Mouse (Mus musculus): ENCODE results near the gene Tpt1. TPM values are rescaled to one million over a fixed set of nuclear protein-coding genes. Genes with fewer than 3 reads are reported as not detected.
"Not testable (repeated sequence)": the region's sequence is repeated elsewhere in the genome, so short reads cannot be mapped to it uniquely, and the experiment has no call there.

Gene Tpt1
- polyA plus RNA-seq, 1 experiment from 2014 or later, result 1,264 TPM

DNA sequence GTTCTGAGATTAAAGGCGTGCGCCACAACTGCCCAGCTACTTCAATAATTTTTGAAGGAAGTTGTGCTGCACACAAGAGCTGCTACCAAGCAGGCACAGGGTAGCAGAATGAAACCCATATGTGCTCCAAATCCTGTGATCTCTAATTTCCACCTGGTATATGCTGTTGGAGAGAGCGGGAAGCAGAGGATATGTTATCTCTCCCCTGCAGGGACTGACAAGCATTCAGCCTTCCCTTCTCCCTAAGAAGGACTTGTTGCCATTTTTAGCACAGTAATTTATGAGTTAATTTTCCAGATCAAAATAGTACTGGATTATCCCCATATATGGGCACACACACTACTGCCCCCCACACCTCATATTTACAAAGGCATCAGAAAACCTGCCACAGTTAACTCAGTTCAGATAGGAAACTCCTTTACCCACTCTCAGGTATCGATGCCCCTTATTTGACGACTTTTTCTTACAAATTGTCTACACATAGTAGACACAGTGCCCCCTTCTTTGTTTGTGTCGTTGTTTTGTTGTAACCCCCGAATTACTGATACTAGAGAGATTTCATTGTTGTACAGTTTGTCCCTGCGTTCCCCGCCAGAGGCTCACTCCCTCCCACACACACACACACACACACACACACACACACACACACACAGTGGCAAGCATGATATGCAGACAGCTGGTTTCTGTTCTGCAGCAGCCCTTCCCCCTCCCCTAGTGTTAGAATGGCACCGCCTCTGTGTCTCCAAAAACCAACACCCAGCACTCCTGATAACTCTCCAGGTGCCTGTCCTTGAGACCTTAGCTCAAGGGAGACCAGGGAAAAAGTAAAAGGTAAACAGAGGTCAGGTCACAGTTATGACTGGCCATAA is 7.6 kb upstream of the Tpt1 start:
- H3K4me1 ChIP-seq (ENCODE audit: insufficient read depth, low read depth, low read length), result peaks cover 8% of the 10 kb centered on the region; the same call in 1 of the 2 replicates
- H3K36me3 ChIP-seq (ENCODE audit: insufficient read depth, low read length), result no peaks in the 10 kb centered on the region
- no peak; the same call in 1 of the 2 replicates for TF ChIP-seq CTCF (IDR thresholded peaks at IDR 0.05)
- TF ChIP-seq EP300 (IDR thresholded peaks at IDR 0.05), result peak; percentile 66; the same call in 1 of the 2 replicates
- ATAC-seq (peak; percentile 13; the same call in 1 of the 2 replicates), DNase-seq (ENCODE audit: low spot score) (peak; percentile 79)
- no peak overlapping the region for H3K9ac ChIP-seq (replicated peaks; ENCODE audit: low read depth)
- H3K4me2 ChIP-seq (replicated peaks; ENCODE audit: low read depth, low read length), result no peak overlapping the region
- H3K9me3 ChIP-seq (ENCODE audit: low read length), result no peaks in the 10 kb centered on the region
- H3K27ac ChIP-seq (ENCODE audit: low read length), result no peak overlapping the region
- H3K4me3 ChIP-seq (ENCODE audit: low read depth, low read length), result no peak overlapping the region
- H3K27me3 ChIP-seq (replicated peaks; ENCODE audit: insufficient read depth, low read length), result no peaks in the 10 kb centered on the region
- 47% methylated on average over 10 of the region's 10 CpGs for WGBS

DNA sequence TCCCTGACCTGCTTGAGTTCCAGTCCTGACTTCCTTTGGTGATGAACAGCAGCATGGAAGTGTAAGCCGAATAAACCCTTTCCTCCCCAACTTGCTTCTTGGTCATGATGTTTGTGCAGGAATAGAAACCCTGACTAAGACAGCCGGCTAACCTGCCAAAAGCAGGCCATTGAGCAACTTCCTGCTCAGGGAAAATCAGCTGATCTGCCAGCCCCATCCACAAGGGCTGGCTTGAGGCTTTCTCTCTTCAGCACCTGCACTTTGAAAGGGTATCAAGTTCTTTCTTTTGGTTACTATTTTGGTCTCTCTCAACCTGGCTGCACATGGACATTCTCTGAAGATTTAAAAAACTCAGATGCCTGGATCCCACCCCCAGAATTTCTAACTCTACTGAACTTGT is 3.1 kb upstream of the Tpt1 start:
- H3K27ac ChIP-seq (ENCODE audit: low read length); DNase-seq (ENCODE audit: low spot score); H3K36me3 ChIP-seq (ENCODE audit: insufficient read depth, low read length); ATAC-seq; H3K9ac ChIP-seq (replicated peaks; ENCODE audit: low read depth); H3K9me3 ChIP-seq (ENCODE audit: low read length); H3K4me2 ChIP-seq (replicated peaks; ENCODE audit: low read depth, low read length); H3K4me3 ChIP-seq (ENCODE audit: low read depth, low read length); H3K27me3 ChIP-seq (replicated peaks; ENCODE audit: insufficient read depth, low read length); H3K4me1 ChIP-seq (ENCODE audit: insufficient read depth, low read depth, low read length): not testable (repeated sequence)
- WGBS, result 4% methylated on average over 1 of the region's 2 CpGs

DNA sequence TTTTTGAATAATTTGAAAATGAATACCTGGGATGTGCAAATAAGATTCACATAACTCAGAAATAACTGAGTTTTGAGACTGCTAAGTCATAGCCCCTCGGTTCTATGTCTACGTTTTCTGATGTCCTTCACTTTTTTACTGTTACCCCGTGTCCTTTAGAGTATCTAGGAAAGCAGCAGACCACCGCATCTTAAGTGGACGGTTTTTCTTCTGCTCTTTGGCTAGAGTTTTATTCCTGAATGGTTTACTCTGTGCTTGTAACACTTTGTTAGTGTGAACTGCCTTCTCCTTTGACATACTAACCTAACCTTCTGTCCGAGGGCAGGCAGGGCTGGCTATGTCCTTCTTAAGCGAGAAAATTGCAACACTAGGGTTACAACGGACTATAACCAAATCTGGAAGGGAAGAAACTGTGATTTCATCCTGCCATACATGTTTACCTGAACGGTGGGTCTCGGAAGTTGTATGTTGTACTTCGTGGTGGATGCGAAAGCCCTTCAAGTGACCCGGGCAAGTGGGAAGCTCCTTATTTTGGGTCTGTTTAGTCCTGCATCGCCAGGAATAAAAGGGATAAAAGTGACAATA is 690 bp upstream of the Tpt1 start:
- ATAC-seq, result no peak
- Histone ChIP-seq H3K4me1 (ENCODE audit: insufficient read depth, low read depth, low read length) (peaks cover 4% of the 10 kb centered on the region; the same call in 1 of the 2 replicates), H3K36me3 (ENCODE audit: insufficient read depth, low read length) (peaks cover 18% of the 10 kb centered on the region), H3K27ac (ENCODE audit: low read length) (peak overlapping the region; percentile 97), H3K4me2 (replicated peaks; ENCODE audit: low read depth, low read length) (peak overlapping the region; percentile 64), H3K9me3 (ENCODE audit: low read length) (no peaks in the 10 kb centered on the region), H3K9ac (replicated peaks; ENCODE audit: low read depth) (peak overlapping the region; percentile 89), H3K27me3 (replicated peaks; ENCODE audit: insufficient read depth, low read length) (no peaks in the 10 kb centered on the region), H3K4me3 (ENCODE audit: low read depth, low read length) (peak overlapping the region; percentile 78)
- TF ChIP-seq EP300 (IDR thresholded peaks at IDR 0.05) (peak; percentile 8; the same call in 1 of the 2 replicates), CTCF (IDR thresholded peaks at IDR 0.05) (no peak)
- 2% methylated on average over 14 of the region's 14 CpGs for WGBS
- peak; percentile 52 for DNase-seq (ENCODE audit: low spot score)

DNA sequence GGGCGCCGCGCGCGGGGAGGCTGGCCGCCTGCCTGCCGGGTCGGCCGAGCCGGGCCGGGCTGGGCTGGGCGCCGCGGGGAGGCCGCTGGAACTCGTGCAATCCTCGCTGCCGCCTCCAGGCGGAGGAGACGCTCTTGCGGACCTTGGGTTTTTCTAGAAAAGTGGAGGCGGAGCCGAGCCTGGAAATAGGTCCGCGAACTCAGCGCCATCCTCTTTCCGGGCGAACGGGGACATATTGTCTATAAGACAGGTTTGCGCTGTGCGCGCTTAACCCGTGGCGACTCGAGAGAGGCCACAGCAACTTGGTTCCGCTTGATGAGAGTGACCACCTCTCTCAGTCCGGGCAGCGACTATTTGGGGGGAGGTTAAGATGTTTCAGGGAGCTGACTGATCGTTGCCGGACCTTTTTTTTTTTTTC is 814 bp downstream of the Tpt1 start:
- peak overlapping the region; percentile 97 for H3K27ac ChIP-seq (ENCODE audit: low read length)
- peak overlapping the region; percentile 78 for H3K4me3 ChIP-seq (ENCODE audit: low read depth, low read length)
- H3K4me1 ChIP-seq (ENCODE audit: insufficient read depth, low read depth, low read length), result peaks cover 4% of the 10 kb centered on the region; the same call in 1 of the 2 replicates
- DNase-seq (ENCODE audit: low spot score) (peak; percentile 96), ATAC-seq (peak; percentile 71)
- peak overlapping the region; percentile 85 for H3K9ac ChIP-seq (replicated peaks; ENCODE audit: low read depth)
- under 1% methylated on average over 40 of the region's 40 CpGs for WGBS
- peak overlapping the region; percentile 50 for H3K4me2 ChIP-seq (replicated peaks; ENCODE audit: low read depth, low read length)
- H3K9me3 ChIP-seq (ENCODE audit: low read length), result no peaks in the 10 kb centered on the region
- TF ChIP-seq EP300 (IDR thresholded peaks at IDR 0.05), result no peak
- peak; percentile 67 for TF ChIP-seq CTCF (IDR thresholded peaks at IDR 0.05)
- no peaks in the 10 kb centered on the region for H3K27me3 ChIP-seq (replicated peaks; ENCODE audit: insufficient read depth, low read length)
- peaks cover 30% of the 10 kb centered on the region for H3K36me3 ChIP-seq (ENCODE audit: insufficient read depth, low read length)

DNA sequence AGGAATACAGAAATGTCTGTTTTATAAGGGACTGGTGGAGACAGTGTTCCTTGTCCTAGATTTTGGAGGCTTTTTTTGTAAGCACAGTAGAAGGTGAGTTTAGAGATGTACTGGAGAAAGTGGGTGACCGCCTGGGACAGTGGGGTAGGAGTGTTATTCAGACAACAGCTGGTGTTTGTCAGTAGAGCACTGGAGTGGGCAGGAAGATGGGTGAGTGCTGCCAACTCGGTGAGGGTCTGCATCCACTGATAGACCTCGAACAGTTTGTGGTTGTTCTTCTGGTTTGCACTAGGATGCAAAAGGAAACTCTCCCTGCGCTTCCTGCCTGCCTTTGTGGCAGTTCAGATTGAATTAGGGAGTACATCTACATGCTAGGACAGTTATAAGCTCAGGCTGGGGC is 2.8 kb downstream of the Tpt1 start:
- H3K4me2 ChIP-seq (replicated peaks; ENCODE audit: low read depth, low read length), result no peak overlapping the region
- ATAC-seq (no peak), DNase-seq (ENCODE audit: low spot score) (no peak)
- H3K27ac ChIP-seq (ENCODE audit: low read length), result no peak overlapping the region
- peaks cover 4% of the 10 kb centered on the region; the same call in 1 of the 2 replicates for H3K4me1 ChIP-seq (ENCODE audit: insufficient read depth, low read depth, low read length)
- no peaks in the 10 kb centered on the region for H3K27me3 ChIP-seq (replicated peaks; ENCODE audit: insufficient read depth, low read length)
- H3K36me3 ChIP-seq (ENCODE audit: insufficient read depth, low read length), result peaks cover 30% of the 10 kb centered on the region
- no peak overlapping the region for H3K9ac ChIP-seq (replicated peaks; ENCODE audit: low read depth)
- no peak overlapping the region for H3K4me3 ChIP-seq (ENCODE audit: low read depth, low read length)
- WGBS, result 58% methylated on average over 4 of the region's 4 CpGs
- TF ChIP-seq EP300 (IDR thresholded peaks at IDR 0.05) (no peak), CTCF (IDR thresholded peaks at IDR 0.05) (no peak)
- H3K9me3 ChIP-seq (ENCODE audit: low read length), result no peaks in the 10 kb centered on the region

DNA sequence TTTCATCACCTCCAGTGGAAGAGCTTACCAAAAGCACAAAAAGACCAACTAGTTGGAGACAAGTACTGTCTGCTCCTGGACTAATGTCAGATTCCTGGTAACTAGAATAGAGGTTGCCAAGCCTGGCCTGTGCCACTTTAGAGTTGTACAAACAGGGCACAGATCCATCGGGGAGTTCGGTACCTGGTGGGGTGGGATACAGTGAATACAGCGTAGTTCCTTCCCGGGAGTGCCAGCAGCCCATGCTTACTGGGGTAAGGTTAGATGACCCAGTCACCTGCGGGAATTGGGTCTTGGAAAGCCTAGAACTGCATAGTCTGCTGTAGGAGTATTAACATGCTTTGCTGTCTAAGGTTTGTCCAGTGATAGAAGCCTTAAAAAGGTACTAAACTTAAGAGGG is 3.6 kb downstream of the Tpt1 start:
- DNase-seq (ENCODE audit: low spot score) (no peak), ATAC-seq (no peak)
- Histone ChIP-seq H3K4me3 (ENCODE audit: low read depth, low read length) (no peak overlapping the region), H3K9me3 (ENCODE audit: low read length) (no peaks in the 10 kb centered on the region), H3K36me3 (ENCODE audit: insufficient read depth, low read length) (peaks cover 30% of the 10 kb centered on the region), H3K4me1 (ENCODE audit: insufficient read depth, low read depth, low read length) (peaks cover 4% of the 10 kb centered on the region; the same call in 1 of the 2 replicates), H3K27me3 (replicated peaks; ENCODE audit: insufficient read depth, low read length) (no peaks in the 10 kb centered on the region), H3K9ac (replicated peaks; ENCODE audit: low read depth) (no peak overlapping the region), H3K4me2 (replicated peaks; ENCODE audit: low read depth, low read length) (no peak overlapping the region), H3K27ac (ENCODE audit: low read length) (no peak overlapping the region)
- no peak for TF ChIP-seq EP300 (IDR thresholded peaks at IDR 0.05)
- no peak for TF ChIP-seq CTCF (IDR thresholded peaks at IDR 0.05)
- 92% methylated on average over 5 of the region's 5 CpGs for WGBS
